Mouse (Mus musculus) gastrocnemius, postnatal 10 days (tissue): Measurements from ENCODE around the gene Fxr2. TPM values are rescaled to one million over a fixed set of nuclear protein-coding genes. Genes with fewer than 3 reads are reported as not detected.
A peak's percentile ranks its signal among the peaks of the same experiment; 100 is the strongest.

Experiments
- DNase-seq: peaks from one replicate; pipeline ENCODE4 v3.0.0; 2021; ENCODE audit warnings: mixed read lengths
- long read RNA-seq, 2 experiments: library from polyadenylated mRNA; stranded (forward); transcript quantifications; one replicate each; pipeline ENCODE4 v2.0.0; 2021
- total RNA-seq, 2 experiments: library from RNA; stranded (reverse); gene quantifications; 2 replicates each; pipeline ENCODE4 v1.2.3; 2021

Gene Fxr2
- total RNA-seq: 10 to 100 TPM; 66.3 to 85.0 TPM
- long read RNA-seq, experiment 1, transcript Fxr2-201 (17 exons, 2,951 nt): major isoform, 147 of 172 reads
- long read RNA-seq, experiment 1, partial matches to known transcripts: 5 of 172 reads
- long read RNA-seq, experiment 1, other reads (novel, unspliced or antisense): 20 of 172 reads
- long read RNA-seq, experiment 2, transcript Fxr2-201 (17 exons, 2,951 nt): major isoform, 133 of 156 reads
- long read RNA-seq, experiment 2, partial matches to known transcripts: 15 of 156 reads
- long read RNA-seq, experiment 2, other reads (novel, unspliced or antisense): 8 of 156 reads

GRCm38 (mm10) chr11:69632284-69633089 is at the start of gene Fxr2:
Gene Fxr2 (plus strand): TSS chr11:69632990.
- peak; percentile 100 for DNase-seq

GRCm38 (mm10) chr11:69584008-69584407 is 48.8 kb upstream of the Fxr2 start:
- DNase-seq: no peak

- DNase-seq: no peak
These were observed 47.9 kb upstream of the Fxr2 start for GRCm38 (mm10) chr11:69584937-69585336.

GRCm38 (mm10) chr11:69585718-69586325 is 47.0 kb upstream of the Fxr2 start:
- DNase-seq: no peak

GRCm38 (mm10) chr11:69589207-69589834 is 43.5 kb upstream of the Fxr2 start:
- no peak for DNase-seq

GRCm38 (mm10) chr11:69590622-69591021 is 42.2 kb upstream of the Fxr2 start:
- no peak for DNase-seq

GRCm38 (mm10) chr11:69591424-69591823 is 41.4 kb upstream of the Fxr2 start:
- DNase-seq: no peak

- DNase-seq: peak; percentile 54
These were observed 40.7 kb upstream of the Fxr2 start for GRCm38 (mm10) chr11:69591899-69592637.

GRCm38 (mm10) chr11:69592799-69593198 is 40.0 kb upstream of the Fxr2 start:
- DNase-seq: no peak

- DNase-seq: no peak
These were observed 37.9 kb upstream of the Fxr2 start for GRCm38 (mm10) chr11:69594853-69595252.

- DNase-seq: no peak
These were observed 33.4 kb upstream of the Fxr2 start for GRCm38 (mm10) chr11:69599436-69599835.

GRCm38 (mm10) chr11:69600098-69600497 is 32.7 kb upstream of the Fxr2 start:
- DNase-seq: peak; percentile 58

GRCm38 (mm10) chr11:69601768-69602167 is 31.0 kb upstream of the Fxr2 start:
- DNase-seq: no peak

GRCm38 (mm10) chr11:69603516-69603915 is 29.3 kb upstream of the Fxr2 start:
- no peak for DNase-seq

GRCm38 (mm10) chr11:69604347-69604746 is 28.4 kb upstream of the Fxr2 start:
- no peak for DNase-seq

GRCm38 (mm10) chr11:69604795-69605664 is 27.8 kb upstream of the Fxr2 start:
- DNase-seq: peak; percentile 48

GRCm38 (mm10) chr11:69605726-69606490 is 26.9 kb upstream of the Fxr2 start, which contains the start of gene Atp1b2:
Gene Atp1b2 (minus strand): TSS chr11:69605942.
- peak; percentile 79 for DNase-seq

GRCm38 (mm10) chr11:69606491-69606795 is 26.3 kb upstream of the Fxr2 start:
- DNase-seq: no peak

GRCm38 (mm10) chr11:69606832-69607231 is 26.0 kb upstream of the Fxr2 start:
- DNase-seq: no peak

GRCm38 (mm10) chr11:69608525-69608924 is 24.3 kb upstream of the Fxr2 start:
- DNase-seq: no peak
